Mouse (Mus musculus) intestine, embryonic 14.5 days (tissue): Measurements from ENCODE around the gene Nedd9. TPM values are rescaled to one million over a fixed set of nuclear protein-coding genes. Genes with fewer than 3 reads are reported as not detected.

ENCODE experiments used
- ATAC-seq: fragments of 200-750 bp; cut with Nextera tagmentation; replicated peaks from 2 replicates; pipeline ENCODE4 v1.8.0; 2017; ENCODE audit warnings: low read depth, moderate number of reproducible peaks, moderate TSS enrichment, moderate library complexity; ENCODE audit not compliant: low FRiP score, low TSS enrichment
- DNase-seq: peaks from one replicate; pipeline ENCODE4 v3.0.0-alpha.2; 2018; ENCODE audit warnings: low spot score
- H3K27ac ChIP-seq: fragments of 300-500 bp; sonication (generic); 2 replicates; pipeline ENCODE4 v1.5.1; 2014; ENCODE audit warnings: low read depth, mild to moderate bottlenecking, control low read depth
- H3K27me3 ChIP-seq: fragments of 300-500 bp; sonication (generic); replicated peaks from 2 replicates; pipeline ENCODE4 v1.6.1; 2014; ENCODE audit warnings: low read length, control low read depth; ENCODE audit not compliant: control insufficient read depth, insufficient read depth
- H3K36me3 ChIP-seq: fragments of 300-500 bp; sonication (generic); 2 replicates; pipeline ENCODE4 v1.6.1; 2014; ENCODE audit warnings: low read length, control low read depth; ENCODE audit not compliant: control insufficient read depth, insufficient read depth
- H3K4me1 ChIP-seq: fragments of 300-500 bp; sonication (generic); replicated peaks from 2 replicates; pipeline ENCODE4 v1.6.1; 2014; ENCODE audit warnings: low read length, control low read depth, mixed read lengths; ENCODE audit not compliant: control insufficient read depth, insufficient read depth
- H3K4me2 ChIP-seq: fragments of 300-500 bp; sonication (generic); 2 replicates; pipeline ENCODE4 v1.6.1; 2014; ENCODE audit warnings: low read length
- H3K4me3 ChIP-seq: fragments of 300-500 bp; sonication (generic); 2 replicates; pipeline ENCODE4 v1.5.1; 2014; ENCODE audit warnings: low read depth, low read length, control low read depth, mixed read lengths
- H3K9ac ChIP-seq: fragments of 300-500 bp; sonication (generic); 2 replicates; pipeline ENCODE4 v1.6.1; 2014; ENCODE audit warnings: mild to moderate bottlenecking, low read length
- H3K9me3 ChIP-seq: fragments of 300-500 bp; sonication (generic); 2 replicates; pipeline ENCODE4 v1.6.1; 2016; ENCODE audit warnings: low read length, control low read depth; ENCODE audit not compliant: control insufficient read depth
- WGBS: fragments of 180-500 bp; shearing (Covaris S2); extraction: QIAGEN DNeasy Blood & Tissue Kit; methylation state at CpG from one replicate; pipeline ENCODE4 v1.1.7; 2014; 5-methylcytosine and 5-hydroxymethylcytosine counted together
- polyA plus RNA-seq: library from polyadenylated mRNA; unstranded; fragments of >200 nt; fragmentation: Nextera tagmentation; extraction: Ambion mirVana; gene quantifications from 2 replicates; pipeline ENCODE4 v1.2.1, GENCODE M21; 2014

Gene Nedd9
- polyA plus RNA-seq, 1 experiment from 2014 or later: 56.5 TPM

DNA sequence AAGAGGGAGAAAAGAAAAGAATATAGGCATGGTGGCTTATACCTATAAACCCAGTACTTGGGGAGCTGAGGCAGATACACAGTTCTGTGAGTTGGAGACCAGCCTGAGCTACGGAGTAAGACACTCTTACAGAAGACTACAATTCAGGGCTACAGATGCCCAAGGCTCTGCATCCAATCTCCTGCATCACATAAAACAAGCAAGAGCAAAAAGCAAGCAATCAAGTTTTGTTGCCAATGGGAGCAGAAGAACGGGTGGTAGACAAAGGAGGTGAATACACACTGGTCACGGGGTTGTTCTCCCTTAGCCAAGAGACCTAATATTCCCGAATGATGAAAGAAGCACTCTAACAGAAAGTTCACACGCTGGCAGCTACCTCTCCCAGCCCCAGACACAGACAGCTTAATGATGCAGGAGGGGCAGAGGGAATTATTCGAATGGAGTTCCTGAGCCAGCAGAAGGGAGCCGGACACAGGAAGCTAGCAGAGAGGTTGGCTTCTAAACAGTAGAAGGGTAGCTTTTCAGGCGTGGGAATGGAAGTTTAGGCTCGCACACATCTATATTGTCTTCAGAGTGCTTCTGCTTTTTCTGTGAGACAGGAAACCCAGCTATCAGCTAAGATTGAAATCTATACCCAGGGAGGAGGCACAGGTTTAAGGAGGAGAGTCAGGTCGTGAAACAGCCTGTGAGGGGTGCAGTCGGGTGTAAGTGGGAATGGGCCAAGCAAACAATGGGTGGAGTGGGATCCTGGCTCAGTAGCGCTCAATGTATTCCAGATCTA is 15.2 kb upstream of the Nedd9 start:
- ATAC-seq (no peak), DNase-seq (no peak)
- H3K4me1 ChIP-seq: no peaks in the 10 kb centered on the region
- no peaks in the 10 kb centered on the region for H3K9me3 ChIP-seq
- H3K9ac ChIP-seq: no peak overlapping the region
- H3K27ac ChIP-seq: no peak overlapping the region
- H3K4me2 ChIP-seq: no peak overlapping the region
- no peaks in the 10 kb centered on the region for H3K36me3 ChIP-seq
- no peaks in the 10 kb centered on the region for H3K27me3 ChIP-seq
- H3K4me3 ChIP-seq: no peak overlapping the region
- WGBS: 59% methylated on average over 12 of the region's 12 CpGs

DNA sequence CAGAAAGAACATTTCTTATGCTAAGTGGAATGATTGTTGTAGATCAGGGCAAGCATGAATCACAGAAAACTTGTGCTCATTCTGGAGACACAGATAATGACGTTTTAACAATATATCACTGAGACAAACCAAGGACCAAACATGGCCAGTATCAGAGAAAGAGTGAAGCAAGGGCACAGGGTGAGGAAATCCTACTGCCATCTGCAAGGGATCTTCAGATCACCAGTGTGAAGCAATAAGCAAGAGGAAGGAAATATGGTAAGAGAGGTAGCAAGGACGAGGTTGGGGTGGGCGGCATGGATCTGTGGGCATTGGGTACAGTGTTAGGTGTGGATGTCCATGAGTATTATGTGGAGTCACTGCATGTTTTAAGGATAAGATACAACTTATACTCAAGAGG is 13.6 kb upstream of the Nedd9 start:
- no peaks in the 10 kb centered on the region for H3K9me3 ChIP-seq
- no peaks in the 10 kb centered on the region for H3K4me1 ChIP-seq
- H3K4me2 ChIP-seq: no peak overlapping the region
- DNase-seq (no peak), ATAC-seq (no peak)
- no peak overlapping the region for H3K9ac ChIP-seq
- H3K4me3 ChIP-seq: no peak overlapping the region
- H3K36me3 ChIP-seq: no peaks in the 10 kb centered on the region
- WGBS: 85% methylated on average over 3 of the region's 3 CpGs
- no peaks in the 10 kb centered on the region for H3K27me3 ChIP-seq
- H3K27ac ChIP-seq: no peak overlapping the region

DNA sequence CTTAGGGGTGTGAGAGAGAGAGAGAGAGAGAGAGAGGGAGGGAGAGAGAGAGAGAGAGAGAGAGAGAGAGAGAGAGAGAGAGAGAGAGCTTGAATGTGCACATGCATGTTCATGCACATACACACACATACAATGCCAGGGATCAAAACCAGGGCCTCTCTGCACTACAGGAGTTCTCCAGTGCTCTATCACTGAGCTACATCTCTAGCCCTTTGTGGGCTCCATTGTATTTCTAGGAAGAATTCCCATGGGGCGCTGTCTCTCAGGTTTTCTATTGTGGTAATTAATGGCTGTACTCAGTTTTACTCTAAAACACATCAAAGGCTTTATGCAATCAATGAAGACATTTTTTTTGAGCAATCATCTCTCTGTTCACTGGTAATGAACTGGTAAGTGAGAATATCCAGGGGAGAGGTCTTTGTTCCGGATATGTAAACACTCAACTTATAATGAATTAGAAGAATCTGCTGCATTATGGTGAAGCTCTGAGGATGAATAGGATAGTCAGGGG is 11.5 kb upstream of the Nedd9 start:
- H3K27me3 ChIP-seq: no peaks in the 10 kb centered on the region
- H3K9me3 ChIP-seq: no peaks in the 10 kb centered on the region
- no peak overlapping the region for H3K9ac ChIP-seq
- H3K4me3 ChIP-seq: no peak overlapping the region
- H3K27ac ChIP-seq: no peak overlapping the region
- no peaks in the 10 kb centered on the region for H3K4me1 ChIP-seq
- no peak for DNase-seq
- no peaks in the 10 kb centered on the region for H3K36me3 ChIP-seq
- no peak overlapping the region for H3K4me2 ChIP-seq
- no peak for ATAC-seq
- 84% methylated on average over 2 of the region's 2 CpGs for WGBS

DNA sequence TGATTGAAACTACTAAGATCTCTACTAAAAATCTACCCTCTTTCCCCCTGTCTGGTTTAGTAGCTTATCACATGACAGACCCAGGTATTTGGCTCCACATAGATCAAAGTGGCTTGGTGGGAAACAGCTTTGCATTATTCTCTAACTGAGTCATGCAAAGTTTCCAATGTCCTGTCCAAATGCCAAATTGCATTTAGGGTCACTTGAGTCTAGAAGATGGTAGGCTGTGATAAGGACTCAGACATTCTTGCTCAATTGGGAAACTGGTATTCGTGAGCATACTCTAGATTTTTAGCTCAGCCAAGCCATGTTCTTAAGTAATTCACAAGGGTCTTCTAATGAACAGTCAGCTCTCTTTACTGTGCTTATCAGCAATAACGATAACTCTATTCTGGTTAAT is 7.5 kb upstream of the Nedd9 start:
- H3K27me3 ChIP-seq: no peaks in the 10 kb centered on the region
- ATAC-seq: no peak
- H3K27ac ChIP-seq: no peak overlapping the region
- no peaks in the 10 kb centered on the region for H3K36me3 ChIP-seq
- no peak overlapping the region for H3K4me3 ChIP-seq
- no peaks in the 10 kb centered on the region for H3K4me1 ChIP-seq
- no peak overlapping the region for H3K4me2 ChIP-seq
- DNase-seq: no peak
- H3K9me3 ChIP-seq: no peaks in the 10 kb centered on the region
- H3K9ac ChIP-seq: no peak overlapping the region
- 91% methylated on average over 2 of the region's 2 CpGs for WGBS

DNA sequence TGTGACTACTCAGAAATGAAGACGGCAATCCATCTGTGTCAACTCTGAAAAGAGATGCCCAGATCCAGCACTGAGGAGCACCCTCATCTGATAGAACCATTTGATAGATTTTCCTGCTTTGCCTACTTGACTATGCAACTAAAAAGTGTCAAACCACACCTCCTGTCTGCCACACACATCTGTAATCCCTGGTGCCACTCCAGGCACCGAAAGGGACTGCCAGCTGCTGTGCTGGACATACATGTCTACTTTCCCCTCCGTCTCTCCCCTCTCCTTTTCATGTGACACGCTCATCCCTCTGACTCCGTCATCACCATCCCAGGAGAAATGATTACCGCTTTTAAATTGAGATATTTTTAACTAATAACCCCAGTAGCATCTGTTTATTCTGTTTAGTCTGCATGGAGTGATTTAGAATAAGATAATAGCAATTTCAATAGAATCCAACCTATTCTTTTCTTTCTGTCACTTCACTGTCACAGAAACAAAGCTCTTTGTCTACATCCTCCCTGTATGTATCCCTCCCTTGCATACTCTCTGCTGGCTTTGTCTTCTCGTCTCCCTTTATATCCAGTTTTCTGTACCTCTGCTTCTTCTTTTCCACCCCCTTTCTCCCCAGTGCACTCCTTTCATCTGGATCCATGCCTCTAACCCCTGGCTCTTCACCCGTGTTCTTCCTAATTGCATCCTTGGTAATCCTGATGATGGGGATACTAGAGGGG is 5.0 kb upstream of the Nedd9 start:
- Histone ChIP-seq H3K4me3 (no peak overlapping the region), H3K4me2 (no peak overlapping the region), H3K27ac (no peak overlapping the region), H3K9me3 (no peaks in the 10 kb centered on the region), H3K36me3 (no peaks in the 10 kb centered on the region), H3K27me3 (no peaks in the 10 kb centered on the region), H3K9ac (no peak overlapping the region), H3K4me1 (no peaks in the 10 kb centered on the region)
- ATAC-seq (no peak), DNase-seq (no peak)
- WGBS: 78% methylated on average over 8 of the region's 8 CpGs

DNA sequence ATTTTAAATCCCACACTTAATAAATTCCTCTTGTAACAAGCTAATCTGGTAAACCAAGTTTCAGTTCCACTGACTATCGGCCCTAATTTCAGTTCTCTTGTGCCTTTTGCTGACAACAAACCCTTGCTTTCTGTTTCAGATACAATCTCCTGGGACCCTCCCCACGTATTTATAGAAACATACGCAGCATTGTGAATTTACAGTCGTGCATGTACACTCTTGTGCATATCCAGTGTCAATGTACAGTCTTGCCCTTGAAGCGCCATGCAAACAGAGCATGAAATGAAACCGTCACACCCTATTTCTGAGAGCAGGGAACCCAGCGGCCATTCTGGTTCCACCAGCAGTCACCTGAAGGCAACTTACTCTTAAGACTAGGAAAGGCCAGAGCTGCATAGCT is 4.4 kb upstream of the Nedd9 start:
- H3K9me3 ChIP-seq: no peaks in the 10 kb centered on the region
- no peaks in the 10 kb centered on the region for H3K4me1 ChIP-seq
- 85% methylated on average over 7 of the region's 7 CpGs for WGBS
- no peaks in the 10 kb centered on the region for H3K36me3 ChIP-seq
- no peak overlapping the region for H3K4me3 ChIP-seq
- no peak overlapping the region for H3K4me2 ChIP-seq
- no peak for DNase-seq
- no peak overlapping the region for H3K27ac ChIP-seq
- H3K9ac ChIP-seq: no peak overlapping the region
- no peaks in the 10 kb centered on the region for H3K27me3 ChIP-seq
- ATAC-seq: no peak

DNA sequence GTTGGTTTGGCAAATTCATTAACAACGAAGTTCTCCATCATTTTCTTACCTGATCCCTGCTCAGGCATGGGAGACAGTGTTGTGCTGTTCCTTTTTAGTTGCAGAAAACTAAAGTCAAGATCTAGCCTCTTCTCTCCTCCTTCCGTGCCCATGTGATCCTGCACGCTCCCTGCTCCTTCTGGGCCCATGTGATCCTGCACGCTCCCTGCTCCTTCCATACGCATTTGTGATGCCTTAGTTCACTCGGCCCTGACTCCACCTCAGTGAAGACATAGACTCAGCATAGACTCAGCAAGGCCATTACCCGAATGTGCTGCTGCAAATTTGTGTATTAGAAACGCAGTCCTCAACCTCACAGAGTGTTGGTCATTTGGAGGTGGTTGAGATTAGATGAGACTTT is 3.1 kb upstream of the Nedd9 start:
- no peak overlapping the region for H3K27ac ChIP-seq
- 77% methylated on average over 8 of the region's 8 CpGs for WGBS

DNA sequence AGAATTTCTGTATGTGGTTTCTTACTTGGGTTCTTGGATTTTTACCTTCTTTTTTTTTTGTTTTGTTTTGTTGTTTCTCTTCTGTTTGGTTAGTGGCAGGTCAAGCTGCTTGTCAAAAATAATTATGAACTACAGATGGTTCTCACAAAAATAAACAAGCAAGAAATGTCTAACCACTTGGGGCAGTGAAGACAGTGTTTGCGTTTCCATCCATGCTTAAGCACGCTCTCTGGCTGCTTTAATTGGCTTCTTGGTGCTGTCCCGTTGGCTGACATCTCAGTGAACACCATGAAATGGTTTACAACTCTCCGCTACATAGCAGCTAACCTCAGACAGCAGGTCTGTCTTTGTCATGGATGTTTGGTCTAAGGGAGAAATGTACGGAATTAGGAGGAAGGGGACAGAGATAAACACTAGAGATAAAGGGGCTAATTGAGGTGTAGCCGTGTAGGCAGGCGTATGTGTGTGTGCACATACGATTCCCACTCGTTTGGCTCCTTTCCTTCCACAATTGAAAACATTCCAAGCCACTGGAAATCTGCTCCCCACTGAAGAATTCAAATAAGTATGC is 2.6 kb upstream of the Nedd9 start:
- H3K27me3 ChIP-seq: no peaks in the 10 kb centered on the region
- no peak overlapping the region for H3K4me3 ChIP-seq
- H3K9ac ChIP-seq: no peak overlapping the region
- H3K4me2 ChIP-seq: no peak overlapping the region
- no peak overlapping the region for H3K27ac ChIP-seq
- H3K36me3 ChIP-seq: no peaks in the 10 kb centered on the region
- H3K4me1 ChIP-seq: no peaks in the 10 kb centered on the region
- H3K9me3 ChIP-seq: no peaks in the 10 kb centered on the region
- no peak for ATAC-seq
- WGBS: 38% methylated on average over 9 of the region's 9 CpGs
- no peak for DNase-seq

More for the DNA sequence above, 3.1 kb upstream of the Nedd9 start:
- no peak overlapping the region for H3K9ac ChIP-seq
- no peaks in the 10 kb centered on the region for H3K9me3 ChIP-seq
- no peak for DNase-seq
- no peaks in the 10 kb centered on the region for H3K4me1 ChIP-seq
- no peak overlapping the region for H3K4me2 ChIP-seq
- no peak for ATAC-seq
- H3K27me3 ChIP-seq: no peaks in the 10 kb centered on the region
- no peaks in the 10 kb centered on the region for H3K36me3 ChIP-seq
- no peak overlapping the region for H3K4me3 ChIP-seq
